Mouse (Mus musculus): ENCODE data around the gene Bcan.

GRCm38 (mm10) chr3:87979493-87979892 is 20.5 kb downstream of the Bcan start:
- no peak for TF ChIP-seq CTCF (IDR thresholded peaks at IDR 0.05; ENCODE audit: control insufficient read depth, insufficient read depth, low read length)
- no peak for TF ChIP-seq POLR2A (IDR thresholded peaks at IDR 0.05; ENCODE audit: borderline replicate concordance, control insufficient read depth, low read depth, low read length)

Data from bone marrow, adult 2 months (tissue).